Mouse (Mus musculus) intestine, postnatal 0 days (tissue): ENCODE results near the gene Zg16. TPM values are rescaled to one million over a fixed set of nuclear protein-coding genes. Genes with fewer than 3 reads are reported as not detected.
A peak's percentile ranks its signal among the peaks of the same experiment; 100 is the strongest.

Experiments used
- ATAC-seq: fragments of 200-750 bp; cut with Nextera tagmentation; 2 replicates; pipeline ENCODE4 v1.8.0; 2017; ENCODE audit warnings: mild to moderate bottlenecking, moderate TSS enrichment, moderate library complexity
- H3K27ac ChIP-seq: fragments of 300-500 bp; sonication (generic); 2 replicates; pipeline ENCODE4 v1.5.1; 2014; ENCODE audit warnings: mild to moderate bottlenecking, low read depth, low read length, moderate library complexity
- H3K27me3 ChIP-seq: fragments of 300-500 bp; sonication (generic); replicated peaks from 2 replicates; pipeline ENCODE4 v1.6.1; 2014; ENCODE audit warnings: low read length, mixed read lengths; ENCODE audit not compliant: control insufficient read depth, insufficient read depth
- H3K36me3 ChIP-seq: fragments of 300-500 bp; sonication (generic); 2 replicates; pipeline ENCODE4 v1.6.1; 2014; ENCODE audit warnings: mild to moderate bottlenecking, moderate library complexity; ENCODE audit not compliant: control insufficient read depth, insufficient read depth
- H3K4me1 ChIP-seq: fragments of 300-500 bp; sonication (generic); replicated peaks from 2 replicates; pipeline ENCODE4 v1.6.1; 2014; ENCODE audit warnings: antibody characterized with exemption, low read length, mixed read lengths; ENCODE audit not compliant: control insufficient read depth, insufficient read depth
- H3K4me2 ChIP-seq: fragments of 300-500 bp; sonication (generic); replicated peaks from 2 replicates; pipeline ENCODE4 v1.6.1; 2014; ENCODE audit warnings: low read depth, mild to moderate bottlenecking, moderate library complexity
- H3K4me3 ChIP-seq: fragments of 300-500 bp; sonication (generic); 2 replicates; pipeline ENCODE4 v1.5.1; 2014; ENCODE audit warnings: low read depth, low read length
- H3K9ac ChIP-seq: fragments of 300-500 bp; sonication (generic); 2 replicates; pipeline ENCODE4 v1.6.1; 2014; ENCODE audit warnings: mild to moderate bottlenecking, low read depth, low read length
- H3K9me3 ChIP-seq: fragments of 300-500 bp; sonication (generic); 2 replicates; pipeline ENCODE4 v1.6.1; 2016; ENCODE audit warnings: mixed run types; ENCODE audit not compliant: control insufficient read depth
- CTCF ChIP-seq: sonication (generic); IDR thresholded peaks from 2 replicates; pipeline ENCODE4 v1.5.1; 2016; ENCODE audit warnings: low read depth, mild to moderate bottlenecking, control low read depth, antibody characterized with exemption, moderate library complexity
- WGBS: fragments of 180-500 bp; shearing (Covaris S2); extraction: QIAGEN DNeasy Blood & Tissue Kit; methylation state at CpG from one replicate; pipeline ENCODE4 v1.1.7; 2014; 5-methylcytosine and 5-hydroxymethylcytosine counted together
- microRNA-seq: library from miRNA; unstranded; fragments of <30 nt; microRNA quantifications from one replicate; pipeline ENCODE4, GENCODE M21; 2016
- polyA plus RNA-seq: library from polyadenylated mRNA; unstranded; fragments of >200 nt; fragmentation: Nextera tagmentation; extraction: Ambion mirVana; gene quantifications from 2 replicates; pipeline ENCODE4 v1.2.1, GENCODE M21; 2015

The Zg16 gene
- polyA plus RNA-seq, 1 experiment from 2014 or later, result 225 TPM

DNA sequence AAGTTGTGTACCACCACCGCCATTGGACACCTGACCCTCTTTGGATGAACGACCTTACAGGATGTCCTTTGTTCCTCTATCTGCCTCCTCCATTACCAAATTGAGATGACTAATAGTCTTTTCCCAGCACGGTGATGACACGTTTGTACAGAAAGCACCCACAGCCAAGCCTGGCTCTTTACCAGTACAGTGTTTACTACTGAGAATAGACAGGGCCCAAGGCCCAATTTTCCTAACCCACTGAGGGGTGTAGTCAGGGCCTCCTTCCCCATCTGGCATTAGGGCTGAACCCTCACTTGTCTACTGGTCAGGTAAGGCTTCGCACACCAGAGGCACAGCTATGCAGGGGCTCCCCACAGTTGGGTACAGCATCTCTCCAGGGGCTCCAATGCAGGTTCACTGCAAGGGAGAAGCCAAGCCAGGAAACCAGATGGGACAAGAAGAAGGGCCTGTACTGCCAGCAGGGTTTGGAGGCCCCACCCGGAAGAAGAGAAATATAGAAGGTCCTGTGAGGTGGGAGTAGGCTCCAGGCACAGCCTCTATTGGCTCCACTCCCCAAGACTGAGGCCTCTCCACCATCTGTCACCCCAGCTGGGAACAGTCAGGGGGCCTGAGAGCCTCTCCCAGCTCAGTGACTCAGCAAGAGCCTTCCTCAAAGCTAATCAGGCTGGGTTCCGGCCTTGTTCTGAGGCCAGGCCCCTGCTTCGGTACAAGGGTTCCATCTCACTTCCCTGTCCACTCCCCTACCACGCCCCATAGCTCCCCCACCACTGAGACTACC lies 78.7 kb downstream of the Zg16 start:
- H3K9me3 ChIP-seq, result no peaks in the 10 kb centered on the region
- H3K36me3 ChIP-seq, result 0 out of 2 replicates have a peak, but pooled peaks cover 7% of the 10 kb centered on the region
- WGBS, result 20% methylated on average over 9 of the region's 9 CpGs
- ATAC-seq, result peak; percentile 96
- TF ChIP-seq CTCF, result 0 out of 2 replicates have a peak, but pooled peaks have one; percentile 1
- H3K9ac ChIP-seq, result peak overlapping the region; percentile 43; the same call in 1 of the 2 replicates
- no peaks in the 10 kb centered on the region for H3K27me3 ChIP-seq
- H3K27ac ChIP-seq, result peak overlapping the region; percentile 94
- no peak overlapping the region for H3K4me3 ChIP-seq
- peak overlapping the region; percentile 45 for H3K4me2 ChIP-seq
- H3K4me1 ChIP-seq, result peaks cover 15% of the 10 kb centered on the region

DNA sequence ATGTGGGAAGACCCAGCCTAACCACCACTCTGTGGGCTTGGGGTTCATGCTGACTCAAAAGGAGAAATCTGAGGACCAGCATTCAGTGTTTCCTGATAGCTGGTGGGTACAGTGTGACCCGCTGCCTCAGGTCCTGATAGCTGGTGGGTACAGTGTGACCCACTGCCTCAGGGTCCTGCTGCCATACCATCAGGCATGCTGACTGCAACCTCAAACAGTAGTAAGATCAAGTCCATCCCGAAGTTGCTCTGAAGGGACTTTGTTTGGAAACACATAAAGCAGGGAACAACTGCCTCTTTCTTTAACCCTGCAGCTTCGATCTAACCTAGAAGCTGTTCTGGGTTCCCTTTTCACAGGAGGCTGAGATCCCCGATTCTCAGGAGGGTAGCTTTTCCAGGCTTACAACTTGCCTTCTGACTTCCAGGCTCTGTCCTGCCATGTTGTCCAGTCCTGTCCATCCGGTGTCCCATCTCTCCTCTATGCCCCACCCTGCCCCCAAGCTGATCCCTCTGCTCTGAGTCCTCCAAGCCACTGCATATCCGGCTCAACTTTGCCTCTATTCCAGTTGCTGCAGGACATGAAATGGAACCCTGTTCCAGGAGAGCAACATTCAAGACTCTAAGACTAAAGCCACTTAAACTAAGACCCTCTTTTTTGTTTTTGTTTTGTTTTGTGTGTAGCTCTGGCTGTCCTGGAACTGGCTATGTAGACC lies 79.7 kb downstream of the Zg16 start:
- no peak overlapping the region for H3K9ac ChIP-seq
- TF ChIP-seq CTCF, result no peak
- no peak overlapping the region for H3K4me3 ChIP-seq
- H3K4me2 ChIP-seq, result no peak overlapping the region
- peaks cover 15% of the 10 kb centered on the region for H3K4me1 ChIP-seq
- no peaks in the 10 kb centered on the region for H3K36me3 ChIP-seq
- WGBS, result 77% methylated on average over 6 of the region's 6 CpGs
- H3K27ac ChIP-seq, result peak overlapping the region; percentile 94
- ATAC-seq, result no peak
- H3K27me3 ChIP-seq, result no peaks in the 10 kb centered on the region
- H3K9me3 ChIP-seq, result no peaks in the 10 kb centered on the region

DNA sequence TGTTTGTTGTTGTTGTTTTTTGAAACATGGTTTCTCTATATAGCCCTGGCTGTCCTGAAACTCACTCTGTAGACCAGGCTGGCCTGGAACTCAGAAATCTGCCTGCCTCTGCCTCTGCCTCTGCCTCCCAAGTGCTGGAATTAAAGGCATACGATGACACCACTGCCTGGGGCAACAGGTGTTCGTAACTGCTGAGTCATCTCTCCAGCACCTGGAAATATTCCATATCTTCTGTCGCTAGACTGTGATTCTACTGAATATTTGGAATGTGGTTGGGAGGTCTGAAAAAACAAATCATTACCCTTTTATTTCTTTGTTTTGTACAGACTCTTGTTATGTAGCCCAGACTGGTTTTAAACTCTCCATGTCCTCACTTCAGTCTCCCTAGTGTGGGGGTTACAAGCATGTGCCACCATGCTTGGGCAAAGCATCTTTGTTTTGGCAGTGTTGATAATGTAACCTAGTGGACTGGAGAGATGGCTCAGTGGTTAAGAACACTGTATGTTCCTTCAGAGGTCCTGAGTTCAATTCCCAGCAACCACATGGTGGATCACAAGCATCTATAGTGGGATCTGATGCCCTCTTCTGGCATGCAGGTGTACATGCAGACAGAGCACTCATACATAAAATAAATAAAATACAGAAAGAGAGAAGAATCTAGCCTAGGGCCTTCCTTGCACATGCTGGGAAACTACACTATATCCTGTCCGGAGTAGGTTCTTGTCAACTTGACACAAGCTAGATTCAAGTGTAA lies 82.8 kb downstream of the Zg16 start:
- peaks cover 13% of the 10 kb centered on the region for H3K4me1 ChIP-seq
- WGBS, result 51% methylated on average over 4 of the region's 4 CpGs

DNA sequence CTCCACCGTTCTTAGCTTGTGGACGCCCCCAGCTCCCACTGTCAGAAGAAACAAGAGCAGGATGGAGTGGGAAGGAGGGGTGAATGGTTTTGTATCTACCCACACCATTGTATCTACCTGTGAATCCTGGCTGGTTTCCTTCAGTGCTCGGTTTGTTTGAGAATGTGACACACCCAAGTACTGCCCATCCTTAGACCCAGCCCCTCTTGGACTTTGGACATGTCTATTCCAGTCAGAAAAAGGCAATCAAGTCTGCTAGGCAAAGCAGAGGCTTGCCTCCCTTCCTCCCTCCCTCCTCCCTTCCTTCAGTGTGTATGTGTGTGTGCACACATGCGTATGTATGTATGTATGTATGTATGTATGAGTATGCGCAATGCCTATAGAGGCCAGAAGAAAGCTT lies 83.5 kb downstream of the Zg16 start:
- H3K27ac ChIP-seq, result no peak overlapping the region; the same call in 1 of the 2 replicates
- H3K4me2 ChIP-seq, result peak overlapping the region; percentile 47
- H3K9me3 ChIP-seq, result no peaks in the 10 kb centered on the region
- H3K4me3 ChIP-seq, result no peak overlapping the region
- peaks cover 6% of the 10 kb centered on the region; the same call in 1 of the 2 replicates for H3K4me1 ChIP-seq
- H3K36me3 ChIP-seq, result peaks cover 26% of the 10 kb centered on the region
- ATAC-seq, result peak; percentile 74
- H3K27me3 ChIP-seq, result no peaks in the 10 kb centered on the region
- WGBS, result 55% methylated on average over 5 of the region's 5 CpGs
- H3K9ac ChIP-seq, result no peak overlapping the region
- no peak for TF ChIP-seq CTCF

More for the DNA sequence above, 82.8 kb downstream of the Zg16 start:
- Histone ChIP-seq H3K36me3 (peaks cover 19% of the 10 kb centered on the region), H3K4me2 (no peak overlapping the region; the same call in 1 of the 2 replicates), H3K9me3 (no peaks in the 10 kb centered on the region), H3K27me3 (no peaks in the 10 kb centered on the region), H3K9ac (no peak overlapping the region), H3K27ac (no peak overlapping the region; the same call in 1 of the 2 replicates), H3K4me3 (no peak overlapping the region)
- ATAC-seq, result no peak
- TF ChIP-seq CTCF, result peak; percentile 55

Small RNA genes within 50 kb of the gene (microRNA-seq; reads per million reads assigned to microRNA genes)
- not detected for gene Gm44343

Other genes with a start within 250 kb of the Zg16 start
- 1.5 and 1.6 TPM in 2 replicates for gene Doc2a, start 239.9 kb downstream of the Zg16 start, polyA plus RNA-seq
- 7.2 and 9.5 TPM in 2 replicates for gene Hirip3, start 225.4 kb downstream of the Zg16 start, polyA plus RNA-seq
- gene Ino80e, start 225.0 kb downstream of the Zg16 start, polyA plus RNA-seq, result 36.4 and 37.4 TPM in 2 replicates
- 11.5 and 12.9 TPM in 2 replicates for gene Taok2, start 202.6 kb downstream of the Zg16 start, polyA plus RNA-seq
- gene Tmem219, start 164.4 kb downstream of the Zg16 start, polyA plus RNA-seq, result 71.1 and 73.5 TPM in 2 replicates
- 11.4 and 11.9 TPM in 2 replicates for gene Kctd13, start 158.4 kb downstream of the Zg16 start, polyA plus RNA-seq
- 0.16 and 0.21 TPM in 2 replicates for gene Asphd1, start 137.7 kb downstream of the Zg16 start, polyA plus RNA-seq
- gene Sez6l2, start 136.8 kb downstream of the Zg16 start, polyA plus RNA-seq, result 1.3 and 1.9 TPM in 2 replicates
- gene Cdipt, start 111.4 kb downstream of the Zg16 start, polyA plus RNA-seq, result 159 and 169 TPM in 2 replicates
- 3.2 TPM in 2 replicates for gene Cdiptos, start 111.2 kb downstream of the Zg16 start, polyA plus RNA-seq
- 79.8 and 81.0 TPM in 2 replicates for gene Mvp, start 72.7 kb downstream of the Zg16 start, polyA plus RNA-seq
- 0.68 TPM in 1 of 2 replicates, not detected in the other for gene Pagr1b, start 70.8 kb downstream of the Zg16 start, polyA plus RNA-seq
- 26.4 and 37.5 TPM in 2 replicates for gene Pagr1a, start 70.0 kb downstream of the Zg16 start, polyA plus RNA-seq
- gene Gm42742, start 66.2 kb downstream of the Zg16 start, polyA plus RNA-seq, result 15.7 and 27.1 TPM in 2 replicates
- gene Prrt2, start 66.1 kb downstream of the Zg16 start, polyA plus RNA-seq, result 2.5 and 2.7 TPM in 2 replicates
- 32.6 and 33.9 TPM in 2 replicates for gene Maz, start 60.3 kb downstream of the Zg16 start, polyA plus RNA-seq
- gene Kif22, start 44.9 kb downstream of the Zg16 start, polyA plus RNA-seq, result 24.0 and 24.2 TPM in 2 replicates
- 5.2 and 5.8 TPM in 2 replicates for gene AI467606, start 4.0 kb upstream of the Zg16 start, polyA plus RNA-seq
- gene Qprt, start 34.9 kb upstream of the Zg16 start, polyA plus RNA-seq, result 1.8 and 2.0 TPM in 2 replicates
- gene Spn, start 50.5 kb upstream of the Zg16 start, polyA plus RNA-seq, result 0.09 and 0.13 TPM in 2 replicates
- 29.2 and 30.2 TPM in 2 replicates for gene Cd2bp2, start 108.7 kb upstream of the Zg16 start, polyA plus RNA-seq
- 15.0 and 17.1 TPM in 2 replicates for gene Tbc1d10b, start 121.1 kb upstream of the Zg16 start, polyA plus RNA-seq
- gene Mylpf, start 121.6 kb upstream of the Zg16 start, polyA plus RNA-seq, result 10.7 and 12.3 TPM in 2 replicates
- 7.4 and 7.6 TPM in 2 replicates for gene Zfp553, start 145.7 kb upstream of the Zg16 start, polyA plus RNA-seq
- gene Sept1, start 145.8 kb upstream of the Zg16 start, polyA plus RNA-seq, result 6.3 and 6.6 TPM in 2 replicates
- gene Zfp771, start 156.9 kb upstream of the Zg16 start, polyA plus RNA-seq, result 17.6 and 19.8 TPM in 2 replicates
- gene Dctpp1, start 173.4 kb upstream of the Zg16 start, polyA plus RNA-seq, result 75.2 and 80.9 TPM in 2 replicates
- gene Sephs2, start 186.7 kb upstream of the Zg16 start, polyA plus RNA-seq, result 335 and 364 TPM in 2 replicates
- gene Itgal, start 208.9 kb upstream of the Zg16 start, polyA plus RNA-seq, result 0.69 and 0.87 TPM in 2 replicates